Mouse (Mus musculus) heart, postnatal 4 days (tissue): ENCODE data around the gene Pou2f3. TPM values are rescaled to one million over a fixed set of nuclear protein-coding genes. Genes with fewer than 3 reads are reported as not detected.
"Not testable (repeated sequence)": the region's sequence is repeated elsewhere in the genome, so short reads cannot be mapped to it uniquely, and the experiment has no call there.

Experiments used
- DNase-seq: peaks from one replicate; pipeline ENCODE4 v3.0.0; 2021
- total RNA-seq, 2 experiments: library from RNA; stranded (reverse); gene quantifications; 2 replicates each; pipeline ENCODE4 v1.2.3; 2021

Pou2f3 gene
- total RNA-seq, 2 experiments from 2014 or later = 0.11 to 0.17 TPM

DNA sequence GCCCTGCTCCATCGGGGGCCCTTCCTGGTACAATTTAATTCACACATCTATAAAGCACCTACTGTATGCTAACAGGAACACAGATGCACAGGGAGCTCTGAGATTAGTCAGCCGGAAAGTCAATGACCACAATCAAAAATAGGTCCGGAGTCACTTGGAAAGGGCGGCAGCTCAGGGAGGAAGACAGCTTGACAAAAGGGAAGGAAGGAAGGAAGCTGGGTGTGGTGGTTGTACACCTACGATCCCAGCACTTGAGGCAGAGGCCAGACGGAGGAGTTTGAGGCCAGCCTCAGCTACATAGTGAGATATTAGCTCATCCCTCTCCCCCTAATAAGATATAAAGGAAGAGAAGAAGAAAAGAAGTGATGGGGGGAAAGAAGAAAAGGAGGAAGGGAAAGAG lies 54.2 kb downstream of the Pou2f3 start:
- DNase-seq = no peak

DNA sequence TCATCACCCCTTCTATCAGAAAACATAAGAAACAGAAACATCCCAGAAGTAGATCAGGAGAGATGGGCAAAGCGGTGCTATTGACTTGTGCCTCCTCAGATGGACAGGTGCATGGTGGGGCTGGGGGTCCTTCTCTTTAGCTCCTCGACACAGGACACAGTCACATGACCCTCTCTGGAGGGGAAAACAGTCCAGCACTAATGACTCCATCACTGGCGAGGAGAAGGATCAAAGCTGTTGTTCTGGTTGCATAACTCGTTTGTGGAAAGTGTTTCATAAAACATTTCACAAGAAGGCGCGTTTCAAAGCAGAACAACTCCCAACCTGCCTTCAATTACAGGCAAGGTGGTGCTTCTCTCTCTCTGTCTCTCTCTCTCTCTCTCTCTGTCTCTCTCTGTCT lies 58.4 kb downstream of the Pou2f3 start:
- no peak for DNase-seq

GRCm38 (mm10) chr9:43150957-43151356 lies 59.2 kb downstream of the Pou2f3 start:
- no peak for DNase-seq

GRCm38 (mm10) chr9:43150075-43150474 lies 60.1 kb downstream of the Pou2f3 start:
- peak; percentile 54 for DNase-seq

DNA sequence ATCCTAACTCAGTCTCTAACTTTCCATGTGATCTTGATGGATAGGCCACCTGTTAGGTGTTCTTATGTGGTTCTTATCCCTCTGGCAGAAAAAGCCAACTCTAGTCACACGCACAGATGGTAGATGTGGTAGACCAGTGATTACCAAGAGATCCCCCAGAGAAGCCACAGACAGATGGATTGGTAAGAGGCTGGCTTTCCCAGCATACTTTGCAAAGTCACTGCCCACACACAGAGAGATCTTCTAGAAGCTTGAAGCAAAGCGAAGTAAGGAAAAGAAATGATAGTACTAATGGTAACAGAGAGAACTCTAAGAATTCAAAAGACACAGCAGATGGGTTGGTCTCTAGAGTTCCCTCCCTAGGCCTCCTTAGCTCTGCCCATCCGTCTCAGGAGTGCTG lies 60.7 kb downstream of the Pou2f3 start:
- no peak for DNase-seq

GRCm38 (mm10) chr9:43145196-43145595 lies 65.0 kb downstream of the Pou2f3 start:
- DNase-seq = no peak

DNA sequence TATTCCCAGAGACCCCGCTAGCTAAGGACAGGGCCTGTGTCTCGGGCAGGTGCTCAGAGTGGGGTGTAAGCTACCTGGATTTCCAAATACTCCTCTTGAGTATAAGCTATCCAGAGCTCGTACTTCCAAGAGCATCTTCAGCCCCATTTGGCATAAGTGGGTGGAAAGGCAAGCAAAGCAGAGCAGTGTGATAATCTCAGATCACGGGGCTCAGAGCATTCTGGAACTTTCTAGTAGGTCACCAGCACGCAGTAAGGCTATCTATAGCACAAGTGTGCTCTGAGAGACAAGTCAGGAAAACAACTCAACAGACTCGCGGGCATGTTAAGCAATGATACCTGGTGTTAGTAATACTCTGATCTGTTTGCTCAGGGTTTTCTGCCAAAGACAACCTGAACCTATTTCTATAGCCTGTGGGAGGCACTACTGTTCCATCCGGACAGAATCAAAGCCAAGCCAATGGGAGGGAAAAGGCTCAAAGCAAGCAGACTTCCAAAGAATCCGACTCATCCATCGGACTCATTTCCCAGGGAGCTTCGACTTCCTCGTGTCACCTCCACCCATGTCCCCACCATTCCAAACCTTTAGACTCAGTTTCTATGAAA lies 65.9 kb downstream of the Pou2f3 start:
- peak; percentile 21 for DNase-seq

DNA sequence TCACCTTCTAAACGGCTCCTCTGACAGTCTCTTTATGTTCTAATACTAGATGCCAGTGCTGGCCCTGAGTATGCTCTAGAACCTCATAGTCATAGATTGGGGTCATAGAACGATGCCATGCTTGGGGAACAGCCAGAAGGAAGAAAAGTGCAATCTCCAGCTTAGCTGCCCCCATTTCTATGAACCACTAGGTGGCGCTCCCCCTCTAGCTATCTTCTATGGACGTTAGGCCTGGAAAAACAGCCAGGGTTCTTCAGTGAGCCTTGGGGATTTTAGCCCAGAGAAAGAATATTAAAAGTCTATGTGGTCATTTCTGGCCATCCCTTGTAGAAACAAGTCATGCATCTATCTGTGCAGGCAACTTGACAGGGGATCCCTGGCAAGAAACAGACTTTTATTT lies 68.3 kb downstream of the Pou2f3 start:
- DNase-seq = peak; percentile 81

DNA sequence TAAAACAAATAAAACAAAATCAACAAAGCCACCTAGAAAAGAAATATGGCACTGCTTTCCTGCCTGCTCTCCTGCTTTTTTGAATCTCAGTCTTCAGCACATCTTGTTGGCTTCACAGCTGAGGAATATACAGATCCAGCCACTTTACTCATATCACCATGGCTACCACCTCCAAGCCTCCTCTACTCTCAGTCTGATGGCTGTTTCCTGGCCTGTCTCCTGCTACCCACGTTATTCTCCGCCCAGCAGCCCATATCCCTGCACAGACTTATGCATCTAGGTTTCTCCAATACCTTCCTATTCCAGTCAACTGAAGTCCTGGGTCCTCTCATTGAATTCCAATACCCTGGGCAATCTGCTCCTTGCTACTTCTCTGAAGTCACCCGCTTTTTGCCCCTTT lies 76.6 kb downstream of the Pou2f3 start:
- DNase-seq = no peak

DNA sequence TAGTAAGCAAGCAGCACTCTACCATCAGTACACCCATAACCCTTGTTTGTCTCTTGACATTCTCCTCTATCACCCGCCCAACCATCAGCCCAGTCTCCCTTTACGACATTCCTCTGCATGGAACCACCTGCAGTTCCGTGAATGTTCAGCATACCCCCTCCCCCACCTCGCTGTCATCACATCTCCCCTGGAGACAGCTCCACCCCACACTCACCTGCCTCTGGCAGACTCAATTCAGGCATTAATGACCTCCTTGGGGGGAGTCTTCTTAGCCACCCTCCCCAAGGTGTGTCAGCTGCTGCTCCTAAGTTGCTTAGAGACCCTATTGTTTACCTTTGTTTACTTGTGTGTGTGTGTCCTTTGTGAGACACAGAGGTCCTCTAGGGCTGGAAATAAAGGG lies 77.8 kb downstream of the Pou2f3 start:
- DNase-seq = no peak

DNA sequence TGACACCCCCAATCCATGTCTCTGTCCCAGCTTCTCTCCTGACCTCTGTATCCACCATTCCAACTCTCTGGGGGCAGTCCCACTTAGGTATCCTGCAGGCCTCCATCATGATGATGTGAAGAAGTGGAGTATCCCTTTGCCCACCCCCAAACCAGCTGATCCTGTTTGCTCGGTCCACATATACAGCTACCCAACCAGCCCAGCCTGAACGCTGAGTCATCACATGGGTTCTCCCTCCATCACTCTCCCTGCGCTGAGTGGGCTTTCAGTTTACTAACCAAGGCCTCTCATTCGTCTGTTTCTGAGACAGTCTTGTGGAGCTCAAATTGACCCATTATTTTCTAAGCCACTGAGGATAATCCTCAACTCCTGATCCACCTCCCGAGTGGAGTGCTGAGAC lies 78.2 kb downstream of the Pou2f3 start:
- DNase-seq = no peak

- no peak for DNase-seq
These were observed 79.5 kb downstream of the Pou2f3 start for GRCm38 (mm10) chr9:43130684-43131083.

GRCm38 (mm10) chr9:43127101-43127787 lies 82.9 kb downstream of the Pou2f3 start:
- peak; percentile 66 for DNase-seq

DNA sequence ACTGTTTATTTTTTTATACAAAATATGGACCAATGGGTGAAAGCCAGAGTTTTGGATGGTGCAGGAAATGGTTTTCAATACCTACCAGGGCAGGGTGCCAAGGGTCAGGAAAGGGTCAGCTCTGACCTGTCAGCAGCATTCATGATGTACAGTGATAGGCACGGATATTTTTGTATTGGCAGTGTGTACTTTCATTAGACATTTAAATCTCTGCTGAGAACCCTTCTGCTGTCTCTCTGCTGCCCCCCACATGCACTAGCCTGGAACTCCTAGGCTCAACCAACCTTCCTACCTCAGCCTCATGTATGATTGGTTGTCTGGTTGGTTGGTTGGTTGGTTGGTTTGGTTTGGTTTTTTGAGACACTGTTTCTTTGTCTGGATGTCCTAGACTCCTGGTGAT lies 87.8 kb downstream of the Pou2f3 start:
- peak; percentile 21 for DNase-seq

GRCm38 (mm10) chr9:43121948-43122347 lies 88.2 kb downstream of the Pou2f3 start:
- not testable (repeated sequence) for DNase-seq

- DNase-seq = no peak
These were observed 93.2 kb downstream of the Pou2f3 start for GRCm38 (mm10) chr9:43116997-43117336.

- DNase-seq = peak; percentile 66
These were observed 93.8 kb downstream of the Pou2f3 start, which contains the start of gene Tmem136 for GRCm38 (mm10) chr9:43116134-43116996. Gene Tmem136 (minus strand): TSS chr9:43116570.

- no peak for DNase-seq
These were observed 94.6 kb downstream of the Pou2f3 start for GRCm38 (mm10) chr9:43115431-43116133.

GRCm38 (mm10) chr9:43114833-43115232 lies 95.3 kb downstream of the Pou2f3 start:
- no peak for DNase-seq

- no peak for DNase-seq
These were observed 99.7 kb downstream of the Pou2f3 start for GRCm38 (mm10) chr9:43110286-43110980.

DNA sequence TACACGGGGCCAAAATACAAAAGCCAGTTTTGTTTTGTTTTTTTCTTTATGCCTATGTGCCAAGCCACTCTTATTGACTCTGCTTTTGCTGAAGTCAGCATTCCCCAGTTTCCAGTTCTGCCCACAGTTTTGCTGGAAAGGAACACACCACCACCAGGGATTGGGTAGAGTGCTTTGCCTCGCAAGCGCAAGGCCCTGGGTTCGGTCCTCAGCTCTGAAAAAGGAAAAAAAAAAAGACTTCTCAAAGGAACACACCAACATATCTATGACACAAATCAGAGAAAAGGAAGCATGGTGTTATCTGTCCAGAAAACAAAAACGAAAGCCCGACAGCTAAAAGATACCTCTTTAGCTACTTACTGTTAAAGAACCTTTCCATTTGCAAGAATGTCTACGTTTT lies 101.0 kb downstream of the Pou2f3 start:
- DNase-seq = no peak

DNA sequence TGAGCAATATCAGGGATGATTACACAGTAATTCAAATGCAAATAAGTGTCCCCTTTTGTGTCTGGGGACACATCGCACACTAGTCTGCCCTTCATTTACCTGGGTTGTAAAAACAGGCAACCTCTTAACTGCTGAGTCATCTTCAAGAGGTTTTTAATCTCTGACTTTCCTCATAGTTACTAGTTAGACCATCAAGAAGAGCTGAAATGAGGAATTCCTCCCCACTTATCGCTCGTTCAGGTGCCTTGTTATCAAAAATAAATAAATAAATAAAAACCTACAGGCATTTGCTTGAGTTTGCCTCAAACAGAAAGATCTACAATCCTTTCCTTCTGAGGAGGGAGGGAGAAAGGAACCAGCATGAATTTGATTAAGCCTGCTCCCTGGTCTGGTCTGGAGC lies 101.4 kb downstream of the Pou2f3 start:
- DNase-seq = no peak
